Mouse (Mus musculus) CD4-positive naive resting alpha-beta T cell, adult 76 days (primary cell): ENCODE measurements around the gene Tmem104. TPM values are rescaled to one million over a fixed set of nuclear protein-coding genes. Genes with fewer than 3 reads are reported as not detected.

Experiments
- total RNA-seq: library from RNA; stranded (reverse); gene quantifications from one replicate; pipeline ENCODE4 v1.2.4, GENCODE M21; 2023

The Tmem104 gene
- total RNA-seq: 11.2 TPM

GRCm38 (mm10) chr11:115187224-115187639 is at the start of gene Tmem104:
TSS of gene Tmem104 (plus strand) at chr11:115187487.

GRCm38 (mm10) chr11:115162832-115163480 is 24.3 kb upstream of the Tmem104 start, which contains the start of gene Slc9a3r1:
TSS of gene Slc9a3r1 (plus strand) at chr11:115163341.

GRCm38 (mm10) chr11:115187693-115188092 is 406 bp downstream of the Tmem104 start, which contains the start of gene Nat9:
TSS of gene Nat9 (minus strand) at chr11:115187859.

GRCm38 (mm10) chr11:115267061-115267883 is 80.0 kb downstream of the Tmem104 start, which contains the start of gene Grin2c:
TSS of gene Grin2c (minus strand) at chr11:115267243.

GRCm38 (mm10) chr11:115276780-115277603 is 89.7 kb downstream of the Tmem104 start, which contains the start of gene Fdxr:
TSS of gene Fdxr (minus strand) at chr11:115277050.

Other genes starting within 250 kb of the Tmem104 start
- not detected for gene Cd300c, start 218.3 kb upstream of the Tmem104 start, total RNA-seq
- gene Cd300ld, start 197.6 kb upstream of the Tmem104 start, total RNA-seq: 1.3 TPM
- 3.4 TPM for gene Cd300c2, start 185.6 kb upstream of the Tmem104 start, total RNA-seq
- gene Cd300ld2, start 171.3 kb upstream of the Tmem104 start, total RNA-seq: not detected
- gene Cd300ld4, start 160.5 kb upstream of the Tmem104 start, total RNA-seq: not detected
- gene Cd300ld5, start 149.7 kb upstream of the Tmem104 start, total RNA-seq: 2.2 TPM
- 2.2 TPM for gene Cd300ld3, start 139.1 kb upstream of the Tmem104 start, total RNA-seq
- 1.6 TPM for gene Cd300e, start 125.3 kb upstream of the Tmem104 start, total RNA-seq
- 26.8 TPM for gene Rab37, start 96.1 kb upstream of the Tmem104 start, total RNA-seq
- gene Cd300lf, start 53.5 kb upstream of the Tmem104 start, total RNA-seq: 2.2 TPM
- 151 TPM for gene Slc9a3r1, start 24.1 kb upstream of the Tmem104 start, total RNA-seq
- 11.8 TPM for gene Nat9, start 372 bp downstream of the Tmem104 start, total RNA-seq
- not detected for gene Grin2c, start 79.8 kb downstream of the Tmem104 start, total RNA-seq
- 17.1 TPM for gene Fdxr, start 89.6 kb downstream of the Tmem104 start, total RNA-seq
- gene Fads6, start 110.2 kb downstream of the Tmem104 start, total RNA-seq: 1.1 TPM
- gene Otop2, start 119.7 kb downstream of the Tmem104 start, total RNA-seq: not detected
- gene Ush1g, start 134.6 kb downstream of the Tmem104 start, total RNA-seq: not detected
- not detected for gene Otop3, start 147.2 kb downstream of the Tmem104 start, total RNA-seq
- 28.6 TPM for gene Hid1, start 180.3 kb downstream of the Tmem104 start, total RNA-seq
- 0.82 TPM for gene Cdr2l, start 194.4 kb downstream of the Tmem104 start, total RNA-seq
- 76.4 TPM for gene Mrpl58, start 216.3 kb downstream of the Tmem104 start, total RNA-seq
- 215 TPM for gene Atp5h, start 232.5 kb downstream of the Tmem104 start, total RNA-seq
- 52.0 TPM for gene Kctd2, start 232.6 kb downstream of the Tmem104 start, total RNA-seq